Mouse (Mus musculus) G1E (cell line): ENCODE measurements around the gene Tmem158. TPM values are rescaled to one million over a fixed set of nuclear protein-coding genes. Genes with fewer than 3 reads are reported as not detected.

Source experiments
- ATAC-seq: 2 replicates; pipeline ENCODE4 v1.8.0; 2016; ENCODE audit warnings: mild to moderate bottlenecking; ENCODE audit not compliant: insufficient number of reproducible peaks, poor library complexity, low FRiP score, severe bottlenecking; ENCODE audit errors: extremely low read depth
- DNase-seq: peaks from one replicate; pipeline ENCODE4 v3.0.0; 2012; ENCODE audit warnings: low spot score
- H3K27me3 ChIP-seq: 2 replicates; pipeline ENCODE4 v1.6.1; 2012; ENCODE audit warnings: mild to moderate bottlenecking, low read length, inconsistent platforms; ENCODE audit not compliant: insufficient read depth
- H3K36me3 ChIP-seq: replicated peaks from 2 replicates; pipeline ENCODE3; 2012; ENCODE audit warnings: mild to moderate bottlenecking, inconsistent platforms
- H3K4me1 ChIP-seq: 2 replicates; pipeline ENCODE4 v1.6.1; 2012; ENCODE audit warnings: low read depth, low read length, inconsistent platforms, mixed read lengths; ENCODE audit not compliant: insufficient read depth
- H3K4me3 ChIP-seq: 2 replicates; pipeline ENCODE4 v1.5.1; 2012; ENCODE audit warnings: low read depth, mild to moderate bottlenecking, inconsistent platforms, low read length, moderate library complexity, mixed read lengths
- H3K9me3 ChIP-seq: replicated peaks from 2 replicates; pipeline ENCODE4 v1.6.1; 2012; ENCODE audit warnings: inconsistent platforms
- CTCF ChIP-seq: IDR thresholded peaks from 2 replicates; pipeline ENCODE4 v1.5.1; 2012; ENCODE audit warnings: low read depth, low read length, inconsistent platforms, mixed read lengths
- GATA1 ChIP-seq: IDR thresholded peaks from 2 replicates; pipeline ENCODE4 v1.6.1; 2012; ENCODE audit warnings: borderline replicate concordance, low read length, inconsistent platforms, mixed read lengths
- GATA2 ChIP-seq: IDR thresholded peaks from 2 replicates; pipeline ENCODE4 v1.6.1; 2012; ENCODE audit warnings: low read depth, low read length, inconsistent platforms, borderline replicate concordance
- POLR2AphosphoS5 ChIP-seq: IDR thresholded peaks from 2 replicates; pipeline ENCODE4 v1.6.1; 2012; ENCODE audit warnings: low read depth, low read length, inconsistent platforms; ENCODE audit not compliant: insufficient replicate concordance
- TAL1 ChIP-seq: conservative IDR thresholded peaks from 2 replicates; pipeline ENCODE4 v1.6.1; 2012; ENCODE audit warnings: low read depth, low read length, inconsistent platforms, mixed read lengths
- polyA plus RNA-seq: library from polyadenylated mRNA; stranded (reverse); fragments of >175 nt; gene quantifications from 2 replicates; pipeline ENCODE4 v1.2.3, GENCODE M21; 2012
- total RNA-seq, 2 experiments: library from RNA; stranded (forward) in 1 of 2; stranded (reverse) in 1 of 2; fragments of 200-1000 nt in 1 of 2; fragments of >200 nt in 1 of 2; fragmentation: Nextera tagmentation in 1 of 2; gene quantifications; 2 replicates each; pipeline ENCODE4 v1.2.3; 2014 to 2017

Gene Tmem158
- total and polyA plus RNA-seq, 3 experiments = not detected

DNA sequence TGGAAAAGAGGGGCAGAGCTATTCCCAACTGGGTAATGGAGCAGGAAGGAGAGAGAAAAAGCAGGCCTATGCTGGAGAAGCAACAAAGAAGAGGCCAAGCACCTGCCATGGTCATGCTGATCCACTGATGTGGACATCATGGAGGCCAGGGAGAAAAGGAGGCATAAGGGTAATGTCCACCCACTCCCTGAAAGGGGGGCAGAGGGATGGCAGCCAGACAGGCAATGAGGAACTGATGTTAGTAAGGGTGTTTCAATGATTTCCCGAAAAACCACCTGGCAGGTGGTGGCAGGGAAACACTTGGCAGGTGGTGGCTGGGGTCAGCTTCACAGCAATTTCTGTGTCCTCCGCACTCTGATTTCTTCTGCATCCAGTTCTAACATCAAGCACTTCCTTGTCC, 19.8 kb downstream of the Tmem158 start:
- ATAC-seq (no peak), DNase-seq (no peak)
- no peaks in the 10 kb centered on the region for H3K4me1 ChIP-seq
- H3K9me3 ChIP-seq = no peaks in the 10 kb centered on the region
- peaks cover 16% of the 10 kb centered on the region for H3K27me3 ChIP-seq
- TF ChIP-seq GATA1 = no peak
- TF ChIP-seq TAL1 = no peak
- TF ChIP-seq CTCF = no peak
- no peak for TF ChIP-seq GATA2
- no peak for TF ChIP-seq POLR2AphosphoS5
- H3K36me3 ChIP-seq = no peaks in the 10 kb centered on the region
- H3K4me3 ChIP-seq = no peak overlapping the region

DNA sequence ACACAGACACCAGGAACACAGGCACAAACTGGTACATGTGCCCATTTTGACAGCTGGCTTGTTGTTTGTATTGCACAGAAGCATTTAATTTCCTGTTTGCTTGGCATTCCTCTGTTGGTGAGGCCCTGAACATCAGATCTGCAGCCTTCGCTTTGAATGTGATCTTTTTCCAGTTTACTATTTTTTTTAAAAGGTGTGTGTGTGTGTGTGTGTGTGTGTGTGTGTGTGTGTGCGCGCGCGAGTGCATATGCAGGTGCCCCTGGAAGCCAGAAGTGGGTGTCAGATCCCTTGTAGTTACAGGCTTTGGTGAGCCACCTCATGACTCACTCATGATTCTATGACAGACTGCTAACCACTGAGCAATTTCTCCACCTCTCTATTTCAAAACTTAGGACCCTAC, 20.3 kb downstream of the Tmem158 start:
- H3K36me3 ChIP-seq = no peaks in the 10 kb centered on the region
- no peak for ATAC-seq
- TF ChIP-seq CTCF = no peak
- TF ChIP-seq POLR2AphosphoS5 = no peak
- TF ChIP-seq TAL1 = no peak
- no peak for TF ChIP-seq GATA1
- TF ChIP-seq GATA2 = no peak
- H3K27me3 ChIP-seq = peaks cover 12% of the 10 kb centered on the region
- H3K4me1 ChIP-seq = no peaks in the 10 kb centered on the region
- no peak overlapping the region for H3K4me3 ChIP-seq
- no peak for DNase-seq
- no peaks in the 10 kb centered on the region for H3K9me3 ChIP-seq

DNA sequence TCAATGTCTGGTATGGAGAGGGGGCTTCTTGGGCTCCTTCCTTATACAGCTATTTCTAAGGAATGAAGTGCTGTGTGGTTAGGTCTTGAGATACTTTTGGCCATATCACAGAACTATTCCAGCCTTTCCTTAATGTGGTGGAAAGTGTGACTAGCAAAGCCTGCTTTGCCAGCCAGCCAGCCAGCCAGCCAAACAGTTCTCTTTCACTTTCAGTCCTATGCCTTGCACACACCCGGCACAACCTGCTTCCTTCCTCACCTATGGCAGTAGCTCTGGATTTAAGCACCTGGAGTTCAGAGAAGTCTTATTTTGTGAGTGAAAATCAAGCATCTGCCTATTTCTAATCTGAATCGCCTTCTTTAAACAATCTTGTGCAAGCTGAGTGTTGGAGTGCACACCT, 20.9 kb downstream of the Tmem158 start:
- DNase-seq = no peak
- Histone ChIP-seq H3K4me3 (no peak overlapping the region), H3K27me3 (peaks cover 9% of the 10 kb centered on the region), H3K36me3 (no peaks in the 10 kb centered on the region), H3K9me3 (no peaks in the 10 kb centered on the region), H3K4me1 (no peaks in the 10 kb centered on the region)
- TF ChIP-seq TAL1 (no peak), POLR2AphosphoS5 (no peak), GATA2 (no peak), GATA1 (no peak), CTCF (no peak)
- no peak for ATAC-seq

DNA sequence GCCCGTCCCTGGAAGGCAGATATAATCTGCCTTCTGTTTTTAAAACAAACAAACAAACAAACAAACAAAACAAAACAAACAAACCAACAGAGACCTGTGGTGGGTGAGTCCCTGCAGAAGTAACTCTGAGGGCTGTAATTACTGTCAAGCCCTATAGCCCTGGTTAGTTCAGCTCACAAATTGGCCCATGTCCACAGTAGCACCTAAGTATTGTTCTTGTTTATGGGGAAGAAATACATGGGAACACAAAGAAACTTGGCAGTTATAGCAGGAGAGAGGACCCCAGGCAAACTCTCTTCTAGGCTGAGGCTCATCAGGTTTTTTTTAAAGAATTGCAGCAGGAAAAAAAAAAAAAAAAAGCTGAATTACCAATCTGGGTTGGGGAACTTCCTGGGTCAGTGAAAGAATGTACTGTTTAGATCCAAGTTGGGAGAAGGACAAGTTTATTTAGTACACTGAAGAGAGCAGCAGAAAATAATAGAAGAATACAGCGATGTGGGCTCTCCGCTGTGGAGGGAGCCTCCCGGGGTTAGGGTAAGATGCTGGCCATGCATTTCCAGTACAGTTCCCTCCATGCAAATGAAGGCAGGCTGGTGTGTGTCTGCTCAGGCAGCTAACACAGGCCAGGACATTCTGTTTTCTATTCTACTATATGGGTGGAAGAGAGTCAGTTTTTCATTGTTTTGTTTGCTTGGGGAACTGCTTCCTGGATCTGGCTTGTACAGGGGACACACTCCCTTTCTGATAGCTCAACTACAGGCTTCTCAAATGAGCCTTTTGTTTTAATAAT, 22.1 kb downstream of the Tmem158 start:
- DNase-seq = no peak
- H3K36me3 ChIP-seq = no peaks in the 10 kb centered on the region
- no peaks in the 10 kb centered on the region for H3K4me1 ChIP-seq
- no peak for TF ChIP-seq GATA2
- TF ChIP-seq TAL1 = no peak
- no peak for TF ChIP-seq POLR2AphosphoS5
- TF ChIP-seq GATA1 = no peak
- TF ChIP-seq CTCF = no peak
- no peaks in the 10 kb centered on the region for H3K9me3 ChIP-seq
- peaks cover 8% of the 10 kb centered on the region for H3K27me3 ChIP-seq
- H3K4me3 ChIP-seq = no peak overlapping the region
- no peak for ATAC-seq

DNA sequence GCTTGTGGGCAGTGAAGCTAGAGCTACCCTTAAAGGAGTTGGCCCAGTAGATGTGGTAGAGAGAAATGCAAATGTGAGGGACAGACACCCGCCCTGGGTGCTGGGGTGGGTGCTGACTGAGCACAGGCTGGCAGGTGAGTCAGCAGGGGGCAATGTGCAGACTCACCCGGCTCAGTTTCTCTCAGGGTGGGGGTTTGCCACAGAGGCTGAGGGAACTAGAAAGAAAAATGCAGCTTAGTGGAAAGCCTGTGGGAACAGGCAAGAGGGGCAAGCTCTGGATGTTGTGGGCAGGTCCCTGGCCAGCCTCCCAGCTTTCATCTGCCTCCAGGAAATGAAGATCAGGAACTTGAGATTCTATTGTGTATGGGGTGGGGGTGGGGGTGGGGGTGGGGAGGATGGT, 22.8 kb downstream of the Tmem158 start:
- DNase-seq (no peak), ATAC-seq (no peak)
- Histone ChIP-seq H3K4me3 (no peak overlapping the region), H3K4me1 (no peaks in the 10 kb centered on the region), H3K27me3 (peaks cover 8% of the 10 kb centered on the region), H3K9me3 (no peaks in the 10 kb centered on the region), H3K36me3 (no peaks in the 10 kb centered on the region)
- no peak for TF ChIP-seq TAL1
- no peak for TF ChIP-seq GATA2
- no peak for TF ChIP-seq GATA1
- no peak for TF ChIP-seq POLR2AphosphoS5
- TF ChIP-seq CTCF = no peak

DNA sequence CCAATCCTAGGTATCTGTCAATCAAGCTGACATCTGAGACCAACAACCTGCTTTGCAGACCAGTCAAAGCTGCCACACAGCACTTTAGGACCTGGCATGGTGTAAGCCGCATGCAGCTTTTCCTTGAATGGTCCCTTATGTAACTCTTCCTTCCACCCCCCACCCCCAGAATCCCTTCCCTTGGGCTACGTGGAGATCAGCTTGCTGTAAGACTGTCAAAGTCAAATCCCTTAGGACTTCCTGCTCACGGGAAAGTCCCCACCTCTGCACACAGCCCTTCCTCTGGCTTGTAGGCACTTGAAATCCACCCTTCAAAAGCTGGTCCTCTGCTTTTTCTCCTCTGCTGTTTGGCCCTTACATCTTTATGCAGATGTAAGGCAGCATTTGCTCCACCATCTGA, 24.9 kb downstream of the Tmem158 start:
- no peak for ATAC-seq
- Histone ChIP-seq H3K27me3 (peaks cover 5% of the 10 kb centered on the region), H3K9me3 (no peaks in the 10 kb centered on the region), H3K36me3 (no peaks in the 10 kb centered on the region), H3K4me1 (no peaks in the 10 kb centered on the region), H3K4me3 (no peak overlapping the region)
- TF ChIP-seq POLR2AphosphoS5 (no peak), GATA1 (no peak), GATA2 (no peak), TAL1 (no peak), CTCF (no peak)
- DNase-seq = no peak
